Mouse (Mus musculus): ENCODE results near the gene Gm20388. TPM values are rescaled to one million over a fixed set of nuclear protein-coding genes. Genes with fewer than 3 reads are reported as not detected.

The Gm20388 gene
- polyA plus RNA-seq, 1 experiment from 2014 or later, result not detected

DNA sequence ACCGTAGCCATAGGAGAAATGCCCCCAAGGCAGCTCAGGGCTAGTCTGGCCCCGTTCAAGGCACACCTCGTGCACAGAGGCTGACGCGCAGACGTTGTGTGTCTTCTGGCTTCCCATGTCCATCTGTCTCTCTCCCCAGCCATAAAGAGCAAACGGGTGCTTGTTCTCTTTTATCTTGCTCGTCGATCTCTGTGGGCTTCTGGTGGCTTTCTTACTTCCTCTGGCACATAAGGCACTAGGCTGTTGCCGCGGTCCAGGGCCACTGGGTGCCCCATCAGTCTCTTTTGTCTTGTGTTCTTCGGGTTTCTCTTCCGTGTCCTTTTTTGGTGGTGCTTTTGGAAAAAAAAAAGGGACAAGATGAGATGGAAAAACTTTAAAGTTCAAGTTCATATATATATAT lies 3934.5 kb downstream of the Gm20388 start:
- no peak overlapping the region for H3K4me2 ChIP-seq (ENCODE audit: low read length)
- WGBS, result 87% methylated on average over 13 of the region's 13 CpGs
- H3K9me3 ChIP-seq (ENCODE audit: control insufficient read depth, low read length), result no peaks in the 10 kb centered on the region
- no peak overlapping the region for H3K4me3 ChIP-seq (ENCODE audit: control insufficient read depth in 1 of 2, insufficient read depth in 1 of 2, low read depth in 1 of 2, low read length in 2 of 2)
- no peak overlapping the region for H3K27ac ChIP-seq (replicated peaks in 1 of 2; ENCODE audit: control insufficient read depth in 1 of 2, insufficient read depth in 1 of 2, low read depth in 2 of 2, low read length in 2 of 2)
- H3K36me3 ChIP-seq (ENCODE audit: control insufficient read depth, insufficient read depth, low read length), result no peaks in the 10 kb centered on the region
- no peak overlapping the region for H3K9ac ChIP-seq (ENCODE audit: low read length)
- H3K4me1 ChIP-seq (ENCODE audit: control insufficient read depth in 2 of 2, insufficient read depth in 2 of 2, low read length in 2 of 2), result no peaks in the 10 kb centered on the region
- H3K27me3 ChIP-seq (ENCODE audit: control insufficient read depth, insufficient read depth, low read length), result no peaks in the 10 kb centered on the region
- ATAC-seq (ENCODE audit: insufficient number of reproducible peaks, insufficient read depth, low FRiP score, low read depth), result no peak

DNA sequence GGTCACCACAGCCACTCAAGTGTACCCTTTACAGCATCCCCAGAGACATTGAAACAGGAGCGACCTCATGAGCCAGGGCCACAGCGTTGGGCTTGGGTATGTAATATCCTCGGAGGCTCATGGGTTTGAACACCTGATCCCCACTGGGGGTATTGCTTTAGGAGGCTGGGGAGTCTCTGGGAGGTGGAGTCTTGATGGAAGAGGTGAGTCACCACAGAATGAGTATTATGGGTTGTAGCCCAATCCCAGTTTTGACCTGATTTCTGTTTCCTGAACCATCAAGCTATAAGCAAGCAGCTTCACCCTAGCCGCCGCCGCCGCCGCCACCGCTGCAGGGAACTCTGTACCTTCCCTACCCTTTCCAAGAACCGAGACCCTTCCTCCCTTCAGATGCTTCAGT lies 3935.3 kb downstream of the Gm20388 start:
- no peaks in the 10 kb centered on the region for H3K36me3 ChIP-seq (ENCODE audit: control insufficient read depth, insufficient read depth, low read length)
- WGBS, result 89% methylated on average over 10 of the region's 10 CpGs
- no peaks in the 10 kb centered on the region for H3K9me3 ChIP-seq (ENCODE audit: control insufficient read depth, low read length)
- no peak overlapping the region for H3K4me2 ChIP-seq (ENCODE audit: low read length)
- no peaks in the 10 kb centered on the region for H3K27me3 ChIP-seq (ENCODE audit: control insufficient read depth, insufficient read depth, low read length)
- ATAC-seq (ENCODE audit: insufficient number of reproducible peaks, insufficient read depth, low FRiP score, low read depth), result no peak
- H3K27ac ChIP-seq (replicated peaks in 1 of 2; ENCODE audit: control insufficient read depth in 1 of 2, insufficient read depth in 1 of 2, low read depth in 2 of 2, low read length in 2 of 2), result no peak overlapping the region
- H3K4me1 ChIP-seq (ENCODE audit: control insufficient read depth in 2 of 2, insufficient read depth in 2 of 2, low read length in 2 of 2), result no peaks in the 10 kb centered on the region
- H3K4me3 ChIP-seq (ENCODE audit: control insufficient read depth in 1 of 2, insufficient read depth in 1 of 2, low read depth in 1 of 2, low read length in 2 of 2), result no peak overlapping the region
- no peak overlapping the region for H3K9ac ChIP-seq (ENCODE audit: low read length)

GRCm38 (mm10) chr8:123846509-123846908 lies 3935.9 kb downstream of the Gm20388 start:
- no peaks in the 10 kb centered on the region for H3K36me3 ChIP-seq (ENCODE audit: control insufficient read depth, insufficient read depth, low read length)
- 83% methylated on average over 12 of the region's 12 CpGs for WGBS
- ATAC-seq (ENCODE audit: insufficient number of reproducible peaks, insufficient read depth, low FRiP score, low read depth), result no peak
- no peak overlapping the region for H3K4me3 ChIP-seq (ENCODE audit: control insufficient read depth in 1 of 2, insufficient read depth in 1 of 2, low read depth in 1 of 2, low read length in 2 of 2)
- H3K9ac ChIP-seq (ENCODE audit: low read length), result no peak overlapping the region
- no peaks in the 10 kb centered on the region for H3K9me3 ChIP-seq (ENCODE audit: control insufficient read depth, low read length)
- H3K27me3 ChIP-seq (ENCODE audit: control insufficient read depth, insufficient read depth, low read length), result no peaks in the 10 kb centered on the region
- no peak overlapping the region for H3K4me2 ChIP-seq (ENCODE audit: low read length)
- H3K4me1 ChIP-seq (ENCODE audit: control insufficient read depth in 2 of 2, insufficient read depth in 2 of 2, low read length in 2 of 2), result no peaks in the 10 kb centered on the region
- no peak overlapping the region for H3K27ac ChIP-seq (replicated peaks in 1 of 2; ENCODE audit: control insufficient read depth in 1 of 2, insufficient read depth in 1 of 2, low read depth in 2 of 2, low read length in 2 of 2)

- H3K9me3 ChIP-seq (ENCODE audit: control insufficient read depth, low read length), result no peaks in the 10 kb centered on the region
- H3K9ac ChIP-seq (ENCODE audit: low read length), result no peak overlapping the region
- WGBS, result 56% methylated on average over 3 of the region's 3 CpGs
- H3K4me1 ChIP-seq (ENCODE audit: control insufficient read depth in 2 of 2, insufficient read depth in 2 of 2, low read length in 2 of 2), result no peaks in the 10 kb centered on the region
- no peak overlapping the region for H3K4me2 ChIP-seq (ENCODE audit: low read length)
- no peak overlapping the region for H3K27ac ChIP-seq (replicated peaks in 1 of 2; ENCODE audit: control insufficient read depth in 1 of 2, insufficient read depth in 1 of 2, low read depth in 2 of 2, low read length in 2 of 2)
- ATAC-seq (ENCODE audit: insufficient number of reproducible peaks, insufficient read depth, low FRiP score, low read depth), result no peak
- no peaks in the 10 kb centered on the region for H3K27me3 ChIP-seq (ENCODE audit: control insufficient read depth, insufficient read depth, low read length)
- no peak overlapping the region for H3K4me3 ChIP-seq (ENCODE audit: control insufficient read depth in 1 of 2, insufficient read depth in 1 of 2, low read depth in 1 of 2, low read length in 2 of 2)
- no peaks in the 10 kb centered on the region for H3K36me3 ChIP-seq (ENCODE audit: control insufficient read depth, insufficient read depth, low read length)
Measured at GRCm38 (mm10) chr8:123847546-123847945, 3936.9 kb downstream of the Gm20388 start.

DNA sequence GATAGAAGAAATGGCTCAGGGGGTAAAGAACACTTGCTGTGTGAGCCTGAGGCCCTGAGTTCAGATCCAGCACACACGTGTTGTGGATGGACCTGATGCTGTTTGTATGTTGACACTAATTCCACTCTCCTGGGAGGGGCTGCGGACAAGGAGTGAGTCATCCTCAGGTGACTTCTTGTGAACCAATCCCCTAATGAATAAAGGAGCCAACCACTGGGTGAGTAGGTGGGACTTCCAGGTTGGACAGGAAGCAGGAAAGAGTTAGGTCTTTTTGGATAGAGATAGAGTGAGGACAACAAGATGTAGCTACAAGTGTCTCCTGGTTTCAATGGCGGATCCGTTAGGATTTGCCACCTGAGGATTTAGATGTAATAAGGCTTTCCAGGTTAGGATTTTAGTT lies 3938.7 kb downstream of the Gm20388 start:
- Histone ChIP-seq H3K36me3 (ENCODE audit: control insufficient read depth, insufficient read depth, low read length) (no peaks in the 10 kb centered on the region), H3K9ac (ENCODE audit: low read length) (no peak overlapping the region), H3K4me3 (ENCODE audit: control insufficient read depth in 1 of 2, insufficient read depth in 1 of 2, low read depth in 1 of 2, low read length in 2 of 2) (no peak overlapping the region)

GRCm38 (mm10) chr8:123851590-123851989 lies 3940.9 kb downstream of the Gm20388 start:
- H3K27me3 ChIP-seq (ENCODE audit: control insufficient read depth, insufficient read depth, low read length), result no peaks in the 10 kb centered on the region
- no peak overlapping the region for H3K4me2 ChIP-seq (ENCODE audit: low read length)
- H3K9ac ChIP-seq (ENCODE audit: low read length), result no peak overlapping the region
- 72% methylated on average over 5 of the region's 5 CpGs for WGBS
- no peaks in the 10 kb centered on the region for H3K36me3 ChIP-seq (ENCODE audit: control insufficient read depth, insufficient read depth, low read length)
- no peak for ATAC-seq (ENCODE audit: insufficient number of reproducible peaks, insufficient read depth, low FRiP score, low read depth)
- H3K9me3 ChIP-seq (ENCODE audit: control insufficient read depth, low read length), result 0 out of 2 replicates have a peak, but pooled peaks cover 4% of the 10 kb centered on the region
- H3K4me1 ChIP-seq (ENCODE audit: control insufficient read depth in 2 of 2, insufficient read depth in 2 of 2, low read length in 2 of 2), result no peaks in the 10 kb centered on the region
- H3K27ac ChIP-seq (replicated peaks in 1 of 2; ENCODE audit: control insufficient read depth in 1 of 2, insufficient read depth in 1 of 2, low read depth in 2 of 2, low read length in 2 of 2), result no peak overlapping the region
- no peak overlapping the region for H3K4me3 ChIP-seq (ENCODE audit: control insufficient read depth in 1 of 2, insufficient read depth in 1 of 2, low read depth in 1 of 2, low read length in 2 of 2)

More for the DNA sequence above, 3938.7 kb downstream of the Gm20388 start:
- ATAC-seq (ENCODE audit: insufficient number of reproducible peaks, insufficient read depth, low FRiP score, low read depth), result no peak
- no peaks in the 10 kb centered on the region for H3K4me1 ChIP-seq (ENCODE audit: control insufficient read depth in 2 of 2, insufficient read depth in 2 of 2, low read length in 2 of 2)
- no peak overlapping the region for H3K4me2 ChIP-seq (ENCODE audit: low read length)
- no peak overlapping the region for H3K27ac ChIP-seq (replicated peaks in 1 of 2; ENCODE audit: control insufficient read depth in 1 of 2, insufficient read depth in 1 of 2, low read depth in 2 of 2, low read length in 2 of 2)
- no peaks in the 10 kb centered on the region for H3K27me3 ChIP-seq (ENCODE audit: control insufficient read depth, insufficient read depth, low read length)
- H3K9me3 ChIP-seq (ENCODE audit: control insufficient read depth, low read length), result no peaks in the 10 kb centered on the region
- WGBS, result 77% methylated on average over 4 of the region's 4 CpGs

- no peak overlapping the region for H3K9ac ChIP-seq (ENCODE audit: low read length)
- H3K4me3 ChIP-seq (ENCODE audit: control insufficient read depth in 1 of 2, insufficient read depth in 1 of 2, low read depth in 1 of 2, low read length in 2 of 2), result no peak overlapping the region
- no peak overlapping the region for H3K27ac ChIP-seq (replicated peaks in 1 of 2; ENCODE audit: control insufficient read depth in 1 of 2, insufficient read depth in 1 of 2, low read depth in 2 of 2, low read length in 2 of 2)
- H3K4me1 ChIP-seq (ENCODE audit: control insufficient read depth in 2 of 2, insufficient read depth in 2 of 2, low read length in 2 of 2), result peaks cover 0 to 6% of the 10 kb centered on the region in 2 experiments; a peak in 2 of 4 replicates
- WGBS, result 63% methylated on average over 1 of the region's 1 CpGs
- ATAC-seq (ENCODE audit: insufficient number of reproducible peaks, insufficient read depth, low FRiP score, low read depth), result no peak
- H3K27me3 ChIP-seq (ENCODE audit: control insufficient read depth, insufficient read depth, low read length), result no peaks in the 10 kb centered on the region
- no peak overlapping the region for H3K4me2 ChIP-seq (ENCODE audit: low read length)
- 0 out of 2 replicates have a peak, but pooled peaks cover 4% of the 10 kb centered on the region for H3K9me3 ChIP-seq (ENCODE audit: control insufficient read depth, low read length)
- H3K36me3 ChIP-seq (ENCODE audit: control insufficient read depth, insufficient read depth, low read length), result no peaks in the 10 kb centered on the region
Measured at GRCm38 (mm10) chr8:123854252-123854651, 3943.6 kb downstream of the Gm20388 start.

DNA sequence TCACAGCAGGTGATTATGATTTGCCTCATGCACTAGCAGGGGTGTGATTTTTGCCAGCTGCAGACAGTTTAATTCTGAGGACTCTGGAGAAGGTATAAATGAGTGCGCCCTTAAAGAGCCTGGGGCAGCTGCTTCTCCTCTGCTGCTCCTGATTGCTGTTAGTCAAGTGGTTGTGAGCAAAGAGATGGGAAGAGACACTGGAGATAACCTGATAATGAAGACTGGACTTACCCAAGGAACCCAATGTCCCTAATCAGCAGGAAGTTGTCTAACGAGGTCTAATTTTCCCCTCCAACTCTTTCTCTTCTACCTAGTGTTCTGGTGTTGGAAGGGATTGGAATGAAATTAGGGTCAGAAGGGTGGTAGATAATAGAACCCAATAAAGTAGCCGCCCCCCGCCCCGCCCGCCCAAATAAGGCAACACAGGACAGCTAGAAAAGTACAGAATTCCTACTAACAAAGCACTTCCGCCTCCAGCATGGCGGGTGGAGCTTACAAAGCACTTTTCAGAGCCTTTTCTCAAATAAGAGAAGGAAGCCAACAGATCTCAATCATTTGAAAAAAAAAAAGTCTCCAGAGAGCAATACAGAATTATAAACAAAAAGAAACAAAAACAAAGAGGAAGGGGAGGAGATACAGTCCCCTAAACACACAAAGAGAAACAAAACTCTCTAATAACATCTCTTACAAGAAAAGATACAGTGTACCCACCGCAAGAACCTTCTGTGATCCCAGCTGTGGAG lies 3944.3 kb downstream of the Gm20388 start:
- ATAC-seq (ENCODE audit: insufficient number of reproducible peaks, insufficient read depth, low FRiP score, low read depth), result no peak
- Histone ChIP-seq H3K9me3 (ENCODE audit: control insufficient read depth, low read length) (0 out of 2 replicates have a peak, but pooled peaks cover 4% of the 10 kb centered on the region), H3K27me3 (ENCODE audit: control insufficient read depth, insufficient read depth, low read length) (no peaks in the 10 kb centered on the region), H3K4me2 (ENCODE audit: low read length) (no peak overlapping the region), H3K4me1 (ENCODE audit: control insufficient read depth in 2 of 2, insufficient read depth in 2 of 2, low read length in 2 of 2) (peaks cover 0 to 6% of the 10 kb centered on the region in 2 experiments; a peak in 2 of 4 replicates), H3K4me3 (ENCODE audit: control insufficient read depth in 1 of 2, insufficient read depth in 1 of 2, low read depth in 1 of 2, low read length in 2 of 2) (no peak overlapping the region), H3K36me3 (ENCODE audit: control insufficient read depth, insufficient read depth, low read length) (no peaks in the 10 kb centered on the region), H3K9ac (ENCODE audit: low read length) (no peak overlapping the region), H3K27ac (replicated peaks in 1 of 2; ENCODE audit: control insufficient read depth in 1 of 2, insufficient read depth in 1 of 2, low read depth in 2 of 2, low read length in 2 of 2) (no peak overlapping the region)
- WGBS, result 84% methylated on average over 9 of the region's 9 CpGs

Data from heart, embryonic 14.5 days (tissue).